Mouse (Mus musculus) embryonic facial prominence, embryonic 12.5 days (tissue): ENCODE measurements around the gene Obscn. TPM values are rescaled to one million over a fixed set of nuclear protein-coding genes. Genes with fewer than 3 reads are reported as not detected.
"Not testable (repeated sequence)": the region's sequence is repeated elsewhere in the genome, so short reads cannot be mapped to it uniquely, and the experiment has no call there.

ENCODE experiments used
- ATAC-seq: fragments of 200-750 bp; cut with Nextera tagmentation; 2 replicates; pipeline ENCODE4 v1.8.0; 2017; ENCODE audit not compliant: insufficient number of reproducible peaks, insufficient read depth, low FRiP score, low TSS enrichment
- H3K27ac ChIP-seq: fragments of 300-500 bp; sonication (generic); 2 replicates; pipeline ENCODE4 v1.5.1; 2016; ENCODE audit warnings: mild to moderate bottlenecking
- H3K27me3 ChIP-seq: fragments of 300-500 bp; sonication (generic); 2 replicates; pipeline ENCODE4 v1.6.1; 2016; ENCODE audit warnings: mild to moderate bottlenecking, moderate library complexity
- H3K36me3 ChIP-seq: fragments of 300-500 bp; sonication (generic); 2 replicates; pipeline ENCODE4 v1.6.1; 2016; ENCODE audit warnings: mild to moderate bottlenecking
- H3K4me1 ChIP-seq: fragments of 300-500 bp; sonication (generic); 2 replicates; pipeline ENCODE4 v1.6.1; 2016
- H3K4me2 ChIP-seq: fragments of 300-500 bp; sonication (generic); replicated peaks from 2 replicates; pipeline ENCODE4 v1.6.1; 2016; ENCODE audit warnings: mild to moderate bottlenecking, moderate library complexity
- H3K4me3 ChIP-seq: fragments of 300-500 bp; sonication (generic); 2 replicates; pipeline ENCODE4 v1.5.1; 2016; ENCODE audit warnings: mild to moderate bottlenecking
- H3K9ac ChIP-seq: fragments of 300-500 bp; sonication (generic); 2 replicates; pipeline ENCODE4 v1.6.1; 2016; ENCODE audit warnings: mild to moderate bottlenecking, moderate library complexity
- H3K9me3 ChIP-seq: fragments of 300-500 bp; sonication (generic); 2 replicates; pipeline ENCODE4 v1.6.1; 2016; ENCODE audit warnings: mild to moderate bottlenecking, moderate library complexity
- WGBS: fragments of 180-500 bp; shearing (Covaris S2); methylation state at CpG from one replicate; pipeline ENCODE4 v1.1.7; 2016; 5-methylcytosine and 5-hydroxymethylcytosine counted together
- polyA plus RNA-seq: library from polyadenylated mRNA; unstranded; fragments of >200 nt; fragmentation: Nextera tagmentation; extraction: Ambion mirVana; gene quantifications from 2 replicates; pipeline ENCODE4 v1.2.1, GENCODE M21; 2016

The Obscn gene
- polyA plus RNA-seq, 1 experiment from 2014 or later: 0.28 TPM

GRCm38 (mm10) chr11:58955143-58955867 lies 180.9 kb downstream of the Obscn start:
- Histone ChIP-seq H3K4me1 (peaks cover 31% of the 10 kb centered on the region), H3K4me3 (peak overlapping the region; percentile 89), H3K9ac (peak overlapping the region; percentile 90), H3K4me2 (peak overlapping the region; percentile 66), H3K9me3 (no peaks in the 10 kb centered on the region), H3K36me3 (peaks cover 8% of the 10 kb centered on the region; the same call in 1 of the 2 replicates), H3K27ac (peak overlapping the region; percentile 98), H3K27me3 (peaks cover 5% of the 10 kb centered on the region; the same call in 1 of the 2 replicates)
- WGBS: under 1% methylated on average over 20 of the region's 20 CpGs
- ATAC-seq: peak; percentile 23; the same call in 1 of the 2 replicates

DNA sequence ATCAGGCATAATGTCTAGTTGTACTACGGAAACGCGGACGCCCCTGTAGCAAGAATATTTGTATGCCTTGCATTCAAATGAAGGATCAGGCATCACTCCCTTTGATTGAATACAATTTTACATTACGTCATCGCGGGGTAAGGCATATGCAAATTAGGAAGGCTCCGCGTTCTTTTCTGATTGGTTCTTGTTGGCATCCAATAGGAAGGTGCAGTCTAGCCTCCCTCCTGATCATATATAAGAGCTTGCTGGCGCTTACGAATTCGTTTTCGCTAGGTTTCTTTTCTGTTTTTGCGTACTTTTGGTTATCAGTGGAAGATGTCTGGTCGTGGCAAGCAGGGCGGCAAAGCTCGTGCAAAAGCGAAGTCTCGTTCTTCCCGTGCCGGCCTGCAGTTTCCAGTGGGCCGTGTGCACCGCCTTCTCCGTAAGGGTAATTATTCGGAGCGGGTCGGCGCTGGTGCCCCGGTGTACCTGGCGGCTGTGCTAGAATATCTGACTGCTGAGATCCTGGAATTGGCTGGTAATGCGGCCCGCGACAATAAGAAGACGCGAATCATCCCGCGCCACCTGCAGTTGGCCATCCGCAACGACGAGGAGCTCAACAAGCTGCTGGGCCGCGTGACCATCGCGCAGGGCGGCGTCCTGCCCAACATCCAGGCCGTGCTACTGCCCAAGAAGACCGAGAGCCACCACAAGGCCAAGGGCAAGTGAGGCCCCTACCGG lies 181.6 kb downstream of the Obscn start, which contains the start of the genes Hist3h2a and Trim17:
Hist3h2a (plus strand) TSS at position 266 of the 723 bp plus-strand sequence.
Trim17 (plus strand) TSS at position 266 of the 723 bp plus-strand sequence.
- Histone ChIP-seq H3K27ac (peak within 1 kb of the TSS; percentile 98), H3K4me1 (peaks cover 27% of the 10 kb centered on the region), H3K4me3 (peak within 1 kb of the TSS; percentile 89), H3K36me3 (peaks cover 8% of the 10 kb centered on the region; the same call in 1 of the 2 replicates), H3K9ac (peak within 1 kb of the TSS; percentile 90), H3K4me2 (peak within 1 kb of the TSS; percentile 90), H3K9me3 (no peaks in the 10 kb centered on the region), H3K27me3 (peaks cover 5% of the 10 kb centered on the region; the same call in 1 of the 2 replicates)
- ATAC-seq: peak; percentile 86
- under 1% methylated on average over 49 of the region's 49 CpGs for WGBS

DNA sequence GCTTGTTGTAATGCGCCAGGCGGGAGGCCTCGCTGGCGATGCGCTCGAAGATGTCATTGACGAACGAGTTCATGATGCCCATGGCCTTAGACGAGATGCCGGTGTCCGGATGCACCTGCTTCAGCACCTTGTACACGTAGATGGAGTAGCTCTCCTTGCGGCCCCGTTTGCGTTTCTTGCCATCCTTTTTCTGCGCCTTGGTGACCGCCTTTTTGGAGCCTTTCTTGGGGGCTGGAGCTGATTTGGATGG lies 182.1 kb downstream of the Obscn start:
- peak overlapping the region; percentile 72 for H3K9ac ChIP-seq
- peaks cover 24% of the 10 kb centered on the region for H3K4me1 ChIP-seq
- ATAC-seq, H3K27me3 ChIP-seq, H3K9me3 ChIP-seq, H3K36me3 ChIP-seq: not testable (repeated sequence)
- H3K4me3 ChIP-seq: peak overlapping the region; percentile 89
- H3K27ac ChIP-seq: peak overlapping the region; percentile 98
- H3K4me2 ChIP-seq: peak overlapping the region; percentile 90
- WGBS: under 1% methylated on average over 17 of the region's 17 CpGs

GRCm38 (mm10) chr11:58953351-58954169 lies 182.6 kb downstream of the Obscn start:
- Histone ChIP-seq H3K9ac (peak overlapping the region; percentile 72), H3K9me3 (no peaks in the 10 kb centered on the region), H3K4me3 (peak overlapping the region; percentile 89), H3K27ac (peak overlapping the region; percentile 98), H3K4me2 (peak overlapping the region; percentile 90), H3K36me3 (peaks cover 8% of the 10 kb centered on the region; the same call in 1 of the 2 replicates), H3K27me3 (peaks cover 5% of the 10 kb centered on the region; the same call in 1 of the 2 replicates), H3K4me1 (peaks cover 24% of the 10 kb centered on the region)
- under 1% methylated on average over 33 of the region's 33 CpGs for WGBS
- peak; percentile 17; the same call in 1 of the 2 replicates for ATAC-seq

GRCm38 (mm10) chr11:58951210-58951609 lies 185.0 kb downstream of the Obscn start:
- Histone ChIP-seq H3K4me2 (no peak overlapping the region), H3K9me3 (no peaks in the 10 kb centered on the region), H3K4me1 (peaks cover 15% of the 10 kb centered on the region), H3K27ac (no peak overlapping the region), H3K4me3 (no peak overlapping the region), H3K9ac (no peak overlapping the region), H3K36me3 (no peaks in the 10 kb centered on the region), H3K27me3 (peaks cover 5% of the 10 kb centered on the region; the same call in 1 of the 2 replicates)
- WGBS: 65% methylated on average over 5 of the region's 5 CpGs
- no peak for ATAC-seq

- ATAC-seq: no peak
- WGBS: 4% methylated on average over 20 of the region's 20 CpGs
- Histone ChIP-seq H3K27ac (peak overlapping the region; percentile 97), H3K27me3 (peaks cover 5% of the 10 kb centered on the region; the same call in 1 of the 2 replicates), H3K36me3 (no peaks in the 10 kb centered on the region), H3K4me3 (peak overlapping the region; percentile 49), H3K9ac (peak overlapping the region; percentile 68), H3K9me3 (no peaks in the 10 kb centered on the region), H3K4me1 (peaks cover 12% of the 10 kb centered on the region), H3K4me2 (peak overlapping the region; percentile 56)
Measured at GRCm38 (mm10) chr11:58949480-58950431, 186.4 kb downstream of the Obscn start.

- under 1% methylated on average over 48 of the region's 48 CpGs for WGBS
- Histone ChIP-seq H3K27me3 (peaks cover 5% of the 10 kb centered on the region; the same call in 1 of the 2 replicates), H3K9me3 (no peaks in the 10 kb centered on the region), H3K9ac (peak within 1 kb of the TSS; percentile 68), H3K4me3 (peak within 1 kb of the TSS; percentile 49), H3K27ac (peak within 1 kb of the TSS; percentile 97), H3K4me2 (peak within 1 kb of the TSS; percentile 56), H3K4me1 (peaks cover 11% of the 10 kb centered on the region), H3K36me3 (no peaks in the 10 kb centered on the region)
- ATAC-seq: peak; percentile 94
Measured at GRCm38 (mm10) chr11:58948542-58949479, 187.4 kb downstream of the Obscn start, which contains the start of gene Hist3h2ba. Gene Hist3h2ba, plus strand, starts transcription at chr11:58948920.

DNA sequence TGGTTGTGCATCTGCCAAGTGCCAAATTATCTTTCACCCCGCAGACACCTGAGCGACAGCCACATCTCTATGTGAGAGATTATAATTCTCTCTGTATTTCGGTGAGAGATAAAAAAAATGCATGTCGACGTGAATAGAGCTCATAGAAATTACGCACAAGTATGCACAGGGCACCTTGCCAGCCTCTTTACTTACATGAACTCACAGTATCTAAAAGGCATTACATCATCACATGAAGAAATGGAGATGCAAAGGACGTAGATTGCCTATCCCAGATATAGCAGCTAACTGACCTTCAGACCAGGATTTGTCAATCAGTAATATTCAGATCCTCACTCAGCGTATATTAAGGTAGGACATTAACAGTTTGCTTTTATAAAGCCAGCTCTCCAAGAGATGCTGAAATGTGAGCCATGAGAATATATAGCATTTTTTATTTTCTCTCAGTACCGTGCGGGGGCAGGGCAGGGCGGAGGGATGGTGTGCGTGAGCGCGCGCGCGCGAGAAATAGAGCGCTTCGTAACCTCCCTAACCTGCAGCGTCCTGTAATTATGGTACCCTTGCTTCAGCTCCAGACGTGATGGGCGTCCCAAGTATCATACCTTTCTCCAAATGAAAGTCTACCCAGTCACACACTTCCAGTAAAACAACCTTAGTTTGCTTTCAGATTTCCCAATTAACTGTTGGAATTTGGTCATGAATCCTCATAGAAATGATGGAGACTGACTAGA lies 188.2 kb downstream of the Obscn start:
- Histone ChIP-seq H3K4me2 (peak overlapping the region; percentile 56), H3K9me3 (no peaks in the 10 kb centered on the region), H3K4me1 (peaks cover 6% of the 10 kb centered on the region), H3K9ac (peak overlapping the region; percentile 47), H3K27ac (peak overlapping the region; percentile 97), H3K27me3 (peaks cover 5% of the 10 kb centered on the region; the same call in 1 of the 2 replicates), H3K4me3 (peak overlapping the region; percentile 49), H3K36me3 (no peaks in the 10 kb centered on the region)
- WGBS: 15% methylated on average over 23 of the region's 23 CpGs
- ATAC-seq: no peak

DNA sequence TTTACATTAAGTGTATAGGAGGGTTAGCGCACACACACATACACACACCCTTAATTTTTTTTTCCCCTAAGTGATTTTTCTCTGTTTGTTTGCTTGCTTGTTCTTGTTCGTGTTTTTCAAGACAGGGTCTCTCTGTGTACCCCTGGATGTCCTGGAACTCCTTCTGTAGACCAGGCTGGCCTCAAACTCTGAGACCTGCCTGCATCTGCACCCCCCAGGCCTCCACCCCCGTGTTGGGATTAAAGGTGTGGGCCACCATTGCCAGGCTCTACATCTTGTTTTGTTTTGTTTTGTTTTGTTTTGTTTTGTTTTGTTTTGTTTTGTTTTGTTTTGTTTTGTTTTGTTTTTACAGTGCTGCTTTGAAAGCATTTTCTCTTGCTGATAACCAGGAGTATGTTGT lies 188.9 kb downstream of the Obscn start:
- Histone ChIP-seq H3K27ac (no peak overlapping the region), H3K9ac (no peak overlapping the region), H3K4me3 (no peak overlapping the region), H3K36me3 (no peaks in the 10 kb centered on the region), H3K4me2 (peak overlapping the region; percentile 56; the same call in 1 of the 2 replicates), H3K4me1 (peaks cover 4% of the 10 kb centered on the region; the same call in 1 of the 2 replicates), H3K9me3 (no peaks in the 10 kb centered on the region), H3K27me3 (peaks cover 5% of the 10 kb centered on the region; the same call in 1 of the 2 replicates)
- ATAC-seq: no peak
- WGBS: 78% methylated on average over 3 of the region's 3 CpGs
